Mouse (Mus musculus) small intestine, adult 2 months (tissue): ENCODE results near the gene Ush2a. TPM values are rescaled to one million over a fixed set of nuclear protein-coding genes. Genes with fewer than 3 reads are reported as not detected.

Experiments
- H3K27ac ChIP-seq: fragments of 200-500 bp; 2 replicates; pipeline ENCODE4 v1.5.1; 2012; ENCODE audit warnings: low read depth, low read length, control low read depth, inconsistent platforms; ENCODE audit not compliant: insufficient read depth
- H3K27me3 ChIP-seq: fragments of 200-500 bp; 2 replicates; pipeline ENCODE4 v1.6.1; 2012; ENCODE audit warnings: mild to moderate bottlenecking, moderate library complexity, low read length, inconsistent platforms; ENCODE audit not compliant: control insufficient read depth, insufficient read depth
- H3K36me3 ChIP-seq: fragments of 200-500 bp; 2 replicates; pipeline ENCODE4 v1.6.1; 2012; ENCODE audit warnings: mild to moderate bottlenecking, low read length, control low read depth, inconsistent platforms; ENCODE audit not compliant: control insufficient read depth, insufficient read depth
- H3K4me1 ChIP-seq: fragments of 200-500 bp; 2 replicates; pipeline ENCODE4 v1.6.1; 2012; ENCODE audit warnings: low read length, inconsistent platforms, mixed read lengths; ENCODE audit not compliant: control insufficient read depth, insufficient read depth, insufficient read length
- H3K4me3 ChIP-seq: fragments of 200-500 bp; 2 replicates; pipeline ENCODE4 v1.5.1; 2012; ENCODE audit warnings: low read depth, mild to moderate bottlenecking, control low read depth, inconsistent platforms, low read length, moderate library complexity
- CTCF ChIP-seq: fragments of 200-500 bp; IDR thresholded peaks from 2 replicates; pipeline ENCODE4 v1.5.1; 2012; ENCODE audit warnings: low read depth, mild to moderate bottlenecking, control low read depth, inconsistent platforms, low read length, moderate library complexity, mixed read lengths; ENCODE audit not compliant: insufficient replicate concordance, insufficient read length; ENCODE audit errors: extremely low read depth
- POLR2A ChIP-seq: fragments of 200-500 bp; IDR thresholded peaks from 2 replicates; pipeline ENCODE4 v1.6.1; 2012; ENCODE audit warnings: low read depth, mild to moderate bottlenecking, control low read depth, inconsistent platforms, low read length, moderate library complexity
- WGBS: fragments of 180-500 bp; shearing (Covaris S2); methylation state at CpG from one replicate; pipeline ENCODE4 v1.1.7; 2018; 5-methylcytosine and 5-hydroxymethylcytosine counted together
- polyA plus RNA-seq: library from polyadenylated mRNA; depleted of rRNA; stranded (reverse); fragments of >200 nt; gene quantifications from 2 replicates; pipeline ENCODE4 v1.2.3, GENCODE M21; 2012

The Ush2a gene
- polyA plus RNA-seq, 1 experiment, result not detected

DNA sequence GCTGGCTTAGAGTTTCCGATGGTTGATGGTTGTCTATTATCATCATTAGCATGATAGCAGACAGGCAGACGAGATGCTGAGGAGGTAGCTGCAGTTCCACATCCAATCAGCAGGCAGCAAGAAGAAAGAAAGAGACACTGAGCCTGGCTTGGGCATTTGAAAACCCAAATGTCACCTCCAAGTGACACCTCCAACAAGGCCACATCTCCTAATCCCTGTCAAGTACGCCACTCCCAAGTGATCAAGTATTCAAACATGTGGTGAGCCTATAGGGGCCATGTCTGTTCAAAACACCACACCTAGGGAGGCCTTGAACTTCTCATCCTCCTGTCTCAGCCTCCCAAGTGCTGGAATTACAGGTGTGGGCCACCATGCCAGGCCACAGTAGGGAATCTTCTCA, 501.9 kb downstream of the Ush2a start:
- 74% methylated on average over 3 of the region's 3 CpGs for WGBS
- no peak overlapping the region for H3K4me3 ChIP-seq
- no peaks in the 10 kb centered on the region for H3K27me3 ChIP-seq
- no peaks in the 10 kb centered on the region for H3K4me1 ChIP-seq
- H3K36me3 ChIP-seq, result no peaks in the 10 kb centered on the region
- no peak overlapping the region for H3K27ac ChIP-seq
- TF ChIP-seq CTCF (no peak), POLR2A (no peak)

DNA sequence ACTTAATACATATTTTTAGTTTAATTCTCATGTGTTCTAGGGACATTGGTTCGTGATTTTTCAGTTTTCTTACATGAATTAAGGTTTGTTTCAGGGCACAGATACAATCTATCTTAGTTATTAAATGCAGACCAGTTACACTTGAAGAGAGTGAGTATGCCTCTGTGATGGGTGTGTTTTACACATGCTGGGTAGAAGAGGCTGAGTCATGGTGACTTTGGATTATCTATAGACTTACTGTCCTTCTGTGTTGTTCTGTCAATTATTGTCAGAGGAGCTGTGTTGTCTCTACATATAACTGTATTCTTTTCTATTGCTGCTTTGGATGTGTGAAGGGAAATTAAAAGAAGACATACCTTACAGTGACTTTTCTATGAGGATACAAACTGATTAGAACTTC, 509.0 kb downstream of the Ush2a start:
- no peak for TF ChIP-seq CTCF
- no peak for TF ChIP-seq POLR2A
- Histone ChIP-seq H3K36me3 (no peaks in the 10 kb centered on the region), H3K4me3 (no peak overlapping the region), H3K4me1 (no peaks in the 10 kb centered on the region), H3K27me3 (no peaks in the 10 kb centered on the region), H3K27ac (no peak overlapping the region)
- 68% methylated on average over 1 of the region's 1 CpGs for WGBS

DNA sequence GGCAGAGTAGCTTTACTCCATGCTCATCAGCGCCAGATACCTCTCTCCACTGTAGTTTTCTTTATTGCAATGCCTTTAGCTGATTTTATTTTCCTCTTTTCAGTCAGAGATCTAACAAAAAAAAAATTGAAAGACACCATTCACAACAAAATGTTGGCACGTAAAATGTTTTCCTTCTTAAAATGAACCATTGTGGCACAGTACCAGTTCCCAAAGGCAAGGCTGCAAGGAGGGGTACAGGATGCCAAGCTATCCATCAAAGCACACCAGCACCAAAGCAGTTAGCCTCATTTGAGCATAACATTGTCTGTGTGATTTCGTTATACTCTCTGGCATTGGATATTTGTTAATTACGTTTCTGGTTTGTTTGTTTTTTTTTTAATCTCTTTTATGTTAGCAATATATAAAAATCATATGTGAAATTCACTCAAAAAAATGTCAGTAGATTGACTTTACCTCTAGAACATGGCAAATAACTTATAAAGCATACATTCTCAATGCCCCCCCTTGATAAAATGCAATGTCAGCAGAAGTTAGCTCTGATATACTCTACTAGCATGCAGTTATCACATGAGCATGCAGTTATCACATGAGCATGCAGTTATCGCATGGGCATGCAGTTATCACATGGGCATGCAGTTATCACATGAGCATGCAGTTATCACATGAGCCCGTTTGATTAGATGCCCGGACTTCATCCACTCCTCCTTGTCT, 510.9 kb downstream of the Ush2a start:
- no peaks in the 10 kb centered on the region for H3K27me3 ChIP-seq
- no peak overlapping the region for H3K4me3 ChIP-seq
- H3K4me1 ChIP-seq, result no peaks in the 10 kb centered on the region
- 77% methylated on average over 7 of the region's 7 CpGs for WGBS
- TF ChIP-seq CTCF, result no peak
- TF ChIP-seq POLR2A, result no peak
- H3K36me3 ChIP-seq, result no peaks in the 10 kb centered on the region
- H3K27ac ChIP-seq, result no peak overlapping the region

DNA sequence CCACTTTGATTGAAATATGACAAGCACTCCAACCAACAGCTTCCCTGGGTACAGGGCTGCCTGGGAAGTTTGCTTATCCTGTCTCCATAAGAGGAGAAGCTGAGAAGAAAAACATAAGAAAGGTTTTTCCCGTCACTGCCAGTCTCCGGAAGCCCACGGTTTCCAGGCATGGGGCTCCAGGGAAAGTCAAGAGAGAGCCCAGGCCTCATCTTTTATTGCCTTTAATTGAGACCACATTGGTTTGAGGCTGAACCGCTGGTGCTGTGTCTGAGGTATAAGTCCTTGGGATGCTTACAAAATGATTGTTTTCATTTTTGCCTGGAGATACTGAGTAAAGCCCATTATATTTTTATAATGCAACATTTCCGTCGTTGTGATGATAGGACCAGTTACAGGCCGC, 511.8 kb downstream of the Ush2a start:
- WGBS, result 84% methylated on average over 7 of the region's 7 CpGs
- Histone ChIP-seq H3K4me1 (no peaks in the 10 kb centered on the region), H3K4me3 (no peak overlapping the region), H3K36me3 (no peaks in the 10 kb centered on the region), H3K27ac (no peak overlapping the region), H3K27me3 (no peaks in the 10 kb centered on the region)
- no peak for TF ChIP-seq CTCF
- no peak for TF ChIP-seq POLR2A

DNA sequence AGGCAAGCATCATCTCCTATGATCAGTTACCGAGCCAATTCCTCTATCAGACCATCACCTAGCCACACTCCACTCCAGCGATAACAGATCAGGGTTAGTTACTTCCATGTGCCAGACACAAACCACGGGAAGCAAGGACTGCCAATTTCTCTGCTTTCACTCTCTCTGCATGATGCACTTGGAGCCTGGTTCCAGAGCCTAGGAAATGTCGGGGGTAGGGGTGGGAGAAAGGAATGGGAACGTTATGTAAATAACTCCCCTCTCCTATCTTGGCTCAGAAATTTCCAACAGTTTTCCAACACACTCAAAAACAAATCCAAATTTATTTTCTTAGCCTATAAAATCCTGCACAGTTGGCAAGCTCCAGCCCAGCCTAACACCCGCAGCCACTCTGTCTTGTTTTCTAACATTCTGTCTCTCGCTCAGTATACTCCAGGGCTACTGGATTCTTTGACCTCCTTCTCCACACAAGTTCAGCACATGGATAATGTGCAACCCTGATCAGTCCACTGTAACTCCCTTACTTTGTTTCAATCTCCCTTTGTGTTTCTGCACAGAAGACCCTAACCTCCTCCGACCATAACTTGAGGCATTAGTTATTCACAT, 515.8 kb downstream of the Ush2a start:
- 63% methylated on average over 8 of the region's 8 CpGs for WGBS
- TF ChIP-seq CTCF (no peak), POLR2A (no peak)
- H3K27me3 ChIP-seq, result no peaks in the 10 kb centered on the region
- no peak overlapping the region for H3K4me3 ChIP-seq
- no peak overlapping the region for H3K27ac ChIP-seq
- H3K4me1 ChIP-seq, result no peaks in the 10 kb centered on the region
- H3K36me3 ChIP-seq, result no peaks in the 10 kb centered on the region

DNA sequence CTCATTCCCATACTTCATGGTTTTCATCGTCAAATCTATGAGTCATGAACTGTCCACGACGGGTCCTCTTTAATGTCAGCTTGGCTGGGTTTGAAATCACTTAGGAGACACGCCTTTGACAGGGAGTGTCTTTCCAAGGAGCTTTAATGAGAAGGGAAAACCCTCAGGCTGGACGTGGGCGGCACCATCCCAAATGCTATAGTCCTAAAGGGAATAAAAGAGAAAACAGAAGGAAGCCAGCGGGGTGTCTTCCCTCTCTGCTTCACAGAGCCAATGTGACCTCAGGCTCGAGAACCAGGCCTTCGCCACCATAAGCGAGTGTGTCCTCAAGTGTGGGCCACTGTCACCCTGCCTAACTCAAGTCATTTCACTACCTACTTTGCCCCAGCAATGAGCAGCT, 523.2 kb downstream of the Ush2a start:
- WGBS, result 67% methylated on average over 10 of the region's 10 CpGs
- H3K4me1 ChIP-seq, result no peaks in the 10 kb centered on the region

DNA sequence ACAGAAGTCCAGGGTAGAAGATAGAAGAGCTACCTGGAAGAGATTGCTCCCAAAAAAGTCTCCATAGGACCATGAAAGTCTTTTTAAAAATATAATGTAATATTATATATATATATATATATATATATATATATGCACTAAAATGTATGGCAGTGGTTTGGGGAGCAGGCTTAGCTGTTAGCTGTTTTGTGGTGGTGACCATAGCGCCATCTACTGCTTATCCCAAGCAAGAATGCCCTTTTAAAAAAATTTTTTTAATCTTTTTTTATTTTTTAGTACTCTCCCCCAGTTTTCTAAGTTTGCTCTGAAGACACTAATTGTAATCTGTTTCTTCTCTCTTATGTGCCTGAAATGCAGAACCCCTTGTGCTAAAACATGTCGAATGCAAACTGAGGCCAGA, 543.2 kb downstream of the Ush2a start:
- H3K4me1 ChIP-seq, result no peaks in the 10 kb centered on the region
- 26% methylated on average over 2 of the region's 2 CpGs for WGBS

More for the DNA sequence above, 523.2 kb downstream of the Ush2a start:
- H3K27me3 ChIP-seq, result no peaks in the 10 kb centered on the region
- no peak for TF ChIP-seq CTCF
- no peak for TF ChIP-seq POLR2A
- no peak overlapping the region for H3K27ac ChIP-seq
- H3K36me3 ChIP-seq, result no peaks in the 10 kb centered on the region
- no peak overlapping the region for H3K4me3 ChIP-seq

More for the DNA sequence above, 543.2 kb downstream of the Ush2a start:
- Histone ChIP-seq H3K27ac (no peak overlapping the region), H3K36me3 (no peaks in the 10 kb centered on the region), H3K27me3 (no peaks in the 10 kb centered on the region), H3K4me3 (no peak overlapping the region)
- no peak for TF ChIP-seq POLR2A
- TF ChIP-seq CTCF, result no peak
